Comparison of ENCODE assay signal across 17 mouse cellular contexts in the genomic region with DNA sequence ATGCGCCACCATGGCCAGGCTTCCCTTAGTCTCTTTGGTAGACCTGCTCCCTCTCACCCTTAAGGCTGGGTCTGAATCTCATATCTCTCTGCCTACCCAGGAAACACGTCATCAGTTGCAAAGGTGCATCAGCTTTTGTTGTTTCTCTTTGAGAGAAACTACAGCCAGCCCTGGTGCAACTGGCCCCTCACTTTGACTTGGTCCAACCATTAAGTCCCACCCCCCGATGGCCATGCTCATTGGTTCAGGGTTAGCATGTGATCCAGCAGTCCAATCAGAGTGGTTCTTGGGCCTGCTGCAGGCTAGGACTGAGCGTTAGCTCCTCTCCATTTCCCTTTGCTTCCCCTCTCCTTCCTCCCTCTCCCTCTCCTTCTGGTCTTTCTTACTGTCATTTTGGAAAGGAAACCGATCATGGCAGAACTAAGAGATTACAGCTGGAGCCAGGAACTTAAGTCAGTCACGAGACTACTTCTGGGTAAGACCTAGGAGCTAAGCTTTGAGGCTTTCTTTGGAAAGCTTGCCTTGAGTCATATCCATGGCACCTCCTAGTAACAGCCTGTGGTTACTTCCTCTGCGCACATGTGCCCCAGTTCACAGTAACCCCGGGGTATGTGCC. TPM values are rescaled to one million over a fixed set of nuclear protein-coding genes. Genes with fewer than 3 reads are reported as not detected.
DNase-seq lines count a peak whose midpoint lies in the region; ATAC-seq and TF ChIP-seq lines count a peak whose summit lies in the region.
"Had no signal": no experiment of that assay in that cellular context is flagged by ENCODE, and none has a peak within 500 bp of the region (broad histone marks: within the 10 kb centered on the region; RNA-seq: fewer than 3 reads in every experiment).

No protein-coding gene starts in this region.

- H3K9me3 ChIP-seq in midbrain, embryonic 11.5 days (ENCODE audit: control insufficient read depth, low read length): no peaks in the 10 kb centered on the region
- no peaks in the 10 kb centered on the region for H3K9me3 ChIP-seq in midbrain, embryonic 10.5 days (replicated peaks)
- H3K9me3 ChIP-seq in liver, embryonic 11.5 days (ENCODE audit: control insufficient read depth, low read length): no peaks in the 10 kb centered on the region
- H3K9me3 ChIP-seq: hindbrain, embryonic 13.5 days; limb, embryonic 12.5 days had no signal

- no peak overlapping the region for H3K27ac ChIP-seq in midbrain, embryonic 11.5 days (ENCODE audit: low read depth, low read length)
- H3K27ac ChIP-seq in midbrain, embryonic 10.5 days (replicated peaks): no peak overlapping the region
- 0 out of 2 replicates have a peak overlapping the region, but pooled peaks have one; percentile 14 for H3K27ac ChIP-seq in liver, embryonic 11.5 days (ENCODE audit: low read depth, low read length)
- no peak overlapping the region for H3K27ac ChIP-seq in gastrocnemius, adult 2 months
- H3K27ac ChIP-seq: hindbrain, embryonic 13.5 days; limb, embryonic 12.5 days had no signal

- intact Hi-C loops in gastrocnemius, adult 2 months (cut with DNase I): no loop called here

- H3K4me2 ChIP-seq in midbrain, embryonic 11.5 days: no peak overlapping the region
- H3K4me2 ChIP-seq in liver, embryonic 11.5 days: peak overlapping the region; percentile 7
- H3K4me2 ChIP-seq: hindbrain, embryonic 13.5 days; limb, embryonic 12.5 days had no signal

- H3K9ac ChIP-seq in midbrain, embryonic 11.5 days (ENCODE audit: low read length): no peak overlapping the region
- no peak overlapping the region; the same call in 1 of the 2 replicates for H3K9ac ChIP-seq in liver, embryonic 11.5 days (ENCODE audit: low read depth, low read length)
- H3K9ac ChIP-seq: hindbrain, embryonic 13.5 days; limb, embryonic 12.5 days had no signal

- 0 out of 2 replicates have a peak, but pooled peaks cover 3% of the 10 kb centered on the region for H3K4me1 ChIP-seq in midbrain, embryonic 11.5 days (ENCODE audit: control insufficient read depth, insufficient read depth, low read length)
- H3K4me1 ChIP-seq in midbrain, embryonic 10.5 days: peaks cover 5% of the 10 kb centered on the region
- 0 out of 2 replicates have a peak, but pooled peaks cover 3% of the 10 kb centered on the region for H3K4me1 ChIP-seq in liver, embryonic 11.5 days (replicated peaks; ENCODE audit: control insufficient read depth, insufficient read depth, low read length)
- H3K4me1 ChIP-seq: limb, embryonic 12.5 days had no signal

- WGBS in midbrain, embryonic 11.5 days: 88% methylated on average over 8 of the region's 8 CpGs
- WGBS in midbrain, embryonic 10.5 days: 91% methylated on average over 8 of the region's 8 CpGs
- WGBS in liver, embryonic 11.5 days: 78% methylated on average over 8 of the region's 8 CpGs

- ATAC-seq in midbrain, embryonic 11.5 days (ENCODE audit: low FRiP score): no peak
- ATAC-seq in liver, embryonic 11.5 days (replicated peaks; ENCODE audit: low FRiP score): peak; percentile 69
- ATAC-seq: lung, postnatal 0 days had no signal

- H3K27me3 ChIP-seq in midbrain, embryonic 11.5 days (ENCODE audit: control insufficient read depth, insufficient read depth, low read length): no peaks in the 10 kb centered on the region
- no peaks in the 10 kb centered on the region for H3K27me3 ChIP-seq in midbrain, embryonic 10.5 days (ENCODE audit: low read depth, poor library complexity, severe bottlenecking)
- H3K27me3 ChIP-seq in liver, embryonic 11.5 days (replicated peaks; ENCODE audit: control insufficient read depth, insufficient read depth, low read length): no peaks in the 10 kb centered on the region
- H3K27me3 ChIP-seq: hindbrain, embryonic 13.5 days; limb, embryonic 12.5 days had no signal

- TF ChIP-seq CTCF in gastrocnemius, adult 2 months (IDR thresholded peaks at IDR 0.05): no peak

- DNase-seq in midbrain, embryonic 11.5 days (ENCODE audit: low spot score, missing footprints): peak; percentile 76
- no peak for DNase-seq in midbrain, embryonic 10.5 days (ENCODE audit: low spot score)
- peak; percentile 100 for DNase-seq in MEL-GATA-1-ER (ENCODE audit: extremely low read depth, low read depth)
- no peak for DNase-seq in liver, embryonic 11.5 days (ENCODE audit: low spot score)
- DNase-seq in retina, postnatal 1 day: no peak
- no peak for DNase-seq in gastrocnemius, adult 2 months
- DNase-seq in cerebellum, postnatal 4 days (ENCODE audit: low spot score in 2 of 2): no peak
- DNase-seq: cerebellum, adult 2 months; embryo, embryonic 11 days; kidney, adult 18-20 months; kidney, postnatal 4 days; layer of hippocampus, postnatal 36 days; midbrain, embryonic 14.5 days; thymus, postnatal 36 days had no signal

- no peaks in the 10 kb centered on the region for H3K36me3 ChIP-seq in midbrain, embryonic 11.5 days (ENCODE audit: control insufficient read depth, insufficient read depth, low read length)
- H3K36me3 ChIP-seq in midbrain, embryonic 10.5 days: no peaks in the 10 kb centered on the region
- H3K36me3 ChIP-seq in liver, embryonic 11.5 days (ENCODE audit: control insufficient read depth, insufficient read depth, low read length): no peaks in the 10 kb centered on the region
- H3K36me3 ChIP-seq: hindbrain, embryonic 13.5 days; limb, embryonic 12.5 days had no signal

- H3K4me3 ChIP-seq in midbrain, embryonic 11.5 days (ENCODE audit: low read depth, low read length): no peak overlapping the region
- no peak overlapping the region for H3K4me3 ChIP-seq in midbrain, embryonic 10.5 days
- peak overlapping the region; percentile 13; the same call in 1 of the 2 replicates for H3K4me3 ChIP-seq in liver, embryonic 11.5 days (ENCODE audit: low read depth, low read length)
- H3K4me3 ChIP-seq in gastrocnemius, adult 2 months: no peak overlapping the region
- H3K4me3 ChIP-seq: hindbrain, embryonic 13.5 days; limb, embryonic 12.5 days had no signal

RNA-seq across cellular contexts. Expression of gene Hsph1, which starts 5.2 kb away (rescaled TPM):
- polyA plus RNA-seq in midbrain, embryonic 11.5 days (2014; fragmentation: Nextera tagmentation; extraction: Ambion mirVana): 131 and 145 TPM in 2 replicates
- 109 and 137 TPM in 2 replicates for polyA plus RNA-seq in midbrain, embryonic 10.5 days (2016; fragmentation: Nextera tagmentation; extraction: Ambion mirVana)
- polyA plus RNA-seq in liver, embryonic 11.5 days (2014; fragmentation: Nextera tagmentation; extraction: Ambion mirVana): 116 and 119 TPM in 2 replicates
- total RNA-seq in gastrocnemius, adult 2 months (2021): 100 to 1,000 TPM in 1 of 2 experiments, 10 to 100 TPM in 1; 76.6 to 103 TPM

RNA-seq across cellular contexts. Expression of gene B3glct, which starts 36.6 kb away (rescaled TPM):
- polyA plus RNA-seq in midbrain, embryonic 11.5 days (2014; fragmentation: Nextera tagmentation; extraction: Ambion mirVana): 16.0 and 18.7 TPM in 2 replicates
- 14.1 and 16.7 TPM in 2 replicates for polyA plus RNA-seq in midbrain, embryonic 10.5 days (2016; fragmentation: Nextera tagmentation; extraction: Ambion mirVana)
- 13.2 and 13.4 TPM in 2 replicates for polyA plus RNA-seq in liver, embryonic 11.5 days (2014; fragmentation: Nextera tagmentation; extraction: Ambion mirVana)
- total RNA-seq in gastrocnemius, adult 2 months (2021): 1 to 10 TPM; 3.0 to 4.4 TPM

Comparison
In these comparisons a context has a peak if more than half of its experiments do, and no peak if none do; other contexts are left out.
1. DNase-seq: peak in midbrain, embryonic 11.5 days (single experiment) and MEL-GATA-1-ER (single experiment); none in midbrain, embryonic 10.5 days (single experiment), liver, embryonic 11.5 days (single experiment), retina, postnatal 1 day (single experiment), gastrocnemius, adult 2 months (single experiment) and cerebellum, postnatal 4 days (0 of 2).